In the genomic region with DNA sequence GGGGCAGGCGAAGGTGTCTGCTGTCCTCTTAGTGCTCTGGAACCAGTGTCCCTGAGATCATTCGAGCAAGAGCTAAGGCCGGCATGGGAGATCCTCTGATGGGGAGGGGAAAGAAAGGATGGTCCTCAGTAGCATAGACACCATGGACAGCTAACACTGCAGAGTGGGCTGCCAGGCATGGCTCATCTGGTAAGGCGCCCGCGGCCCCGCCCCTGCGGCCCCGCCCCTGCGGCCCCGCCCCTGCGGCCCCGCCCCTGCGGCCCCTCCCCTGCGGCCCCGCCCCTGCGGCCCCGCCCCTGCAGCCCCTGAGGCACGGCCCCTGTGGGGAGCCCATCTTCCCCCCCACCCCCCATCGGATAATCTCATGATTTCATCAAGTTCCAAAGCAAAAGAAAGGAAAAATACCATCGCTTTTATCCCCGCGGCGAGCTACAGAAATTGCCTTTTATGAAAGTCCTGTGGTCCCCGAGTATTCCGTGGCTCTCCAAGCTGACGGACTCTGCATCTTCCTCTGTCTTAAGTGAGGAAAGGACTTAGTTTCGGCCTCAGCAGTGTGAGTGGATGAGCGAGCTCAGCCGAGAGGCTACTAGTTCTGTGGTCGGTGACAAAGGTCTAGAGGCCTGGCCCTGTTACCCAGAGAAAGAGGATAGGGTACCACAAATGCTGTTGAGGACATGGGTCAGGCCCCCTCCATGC, we compare ENCODE assay signal across 12 mouse cellular contexts. TPM values are rescaled to one million over a fixed set of nuclear protein-coding genes. Genes with fewer than 3 reads are reported as not detected.
A peak's percentile ranks its signal among the peaks of the same experiment; 100 is the strongest.
DNase-seq lines count a peak whose midpoint lies in the region; ATAC-seq lines count a peak whose summit lies in the region.
"Had no signal": no experiment of that assay in that cellular context is flagged by ENCODE, and none has a peak within 500 bp of the region (broad histone marks: within the 10 kb centered on the region; RNA-seq: fewer than 3 reads in every experiment).

No protein-coding gene starts in this region.

- intact Hi-C loops in heart, postnatal 14 days (cut with DNase I): no loop called here

- no peaks in the 10 kb centered on the region for H3K36me3 ChIP-seq in heart, embryonic 15.5 days
- no peaks in the 10 kb centered on the region for H3K36me3 ChIP-seq in embryonic facial prominence, embryonic 10.5 days (replicated peaks)
- H3K36me3 ChIP-seq in hindbrain, embryonic 15.5 days: no peaks in the 10 kb centered on the region
- H3K36me3 ChIP-seq in midbrain, embryonic 15.5 days (replicated peaks): no peaks in the 10 kb centered on the region

- no peak overlapping the region for H3K27ac ChIP-seq in heart, embryonic 15.5 days
- H3K27ac ChIP-seq in embryonic facial prominence, embryonic 10.5 days (replicated peaks): peak overlapping the region; percentile 69
- peak overlapping the region; percentile 3; the same call in 1 of the 2 replicates for H3K27ac ChIP-seq in hindbrain, embryonic 15.5 days (replicated peaks)
- H3K27ac ChIP-seq in midbrain, embryonic 15.5 days: no peak overlapping the region

- no peak for ATAC-seq in heart, embryonic 15.5 days (replicated peaks; ENCODE audit: insufficient number of reproducible peaks, insufficient read depth, low FRiP score, low read depth)
- no peak for ATAC-seq in hindbrain, embryonic 15.5 days (ENCODE audit: low FRiP score, low read depth)
- ATAC-seq in midbrain, embryonic 15.5 days (replicated peaks): no peak
- no peak for ATAC-seq in erythroblast, adult 5-6 weeks (replicated peaks; ENCODE audit: low FRiP score, poor library complexity, severe bottlenecking)
- ATAC-seq in cerebellum, adult (ENCODE audit: insufficient number of reproducible peaks, low FRiP score, low TSS enrichment): no peak

- DNase-seq in heart, postnatal 14 days: no peak
- peak; percentile 60 for DNase-seq in embryonic facial prominence, embryonic 10.5 days (ENCODE audit: low spot score)
- DNase-seq in layer of hippocampus, adult 11-12 months (ENCODE audit: low spot score): no peak
- DNase-seq: adrenal gland, adult 8-10 months; lung, adult 2 months; right cerebral cortex, postnatal 14 days had no signal

- H3K9me3 ChIP-seq in heart, embryonic 15.5 days (replicated peaks): no peaks in the 10 kb centered on the region
- H3K9me3 ChIP-seq in embryonic facial prominence, embryonic 10.5 days: no peaks in the 10 kb centered on the region
- H3K9me3 ChIP-seq in hindbrain, embryonic 15.5 days: no peaks in the 10 kb centered on the region
- no peaks in the 10 kb centered on the region for H3K9me3 ChIP-seq in midbrain, embryonic 15.5 days

- peaks cover 9% of the 10 kb centered on the region for H3K4me1 ChIP-seq in heart, embryonic 15.5 days (replicated peaks)
- peaks cover 39% of the 10 kb centered on the region for H3K4me1 ChIP-seq in embryonic facial prominence, embryonic 10.5 days
- H3K4me1 ChIP-seq in hindbrain, embryonic 15.5 days (replicated peaks): peaks cover 39% of the 10 kb centered on the region
- H3K4me1 ChIP-seq in midbrain, embryonic 15.5 days: peaks cover 42% of the 10 kb centered on the region

- H3K27me3 ChIP-seq in heart, embryonic 15.5 days: peaks cover 11% of the 10 kb centered on the region
- H3K27me3 ChIP-seq in embryonic facial prominence, embryonic 10.5 days (replicated peaks; ENCODE audit: low read depth, poor library complexity, severe bottlenecking): peaks cover 19% of the 10 kb centered on the region
- H3K27me3 ChIP-seq in hindbrain, embryonic 15.5 days: no peaks in the 10 kb centered on the region
- H3K27me3 ChIP-seq in midbrain, embryonic 15.5 days (replicated peaks): no peaks in the 10 kb centered on the region
- H3K27me3 ChIP-seq: CH12.LX had no signal

- no peak overlapping the region for H3K9ac ChIP-seq in heart, embryonic 15.5 days
- H3K9ac ChIP-seq in hindbrain, embryonic 15.5 days: no peak overlapping the region
- no peak overlapping the region for H3K9ac ChIP-seq in midbrain, embryonic 15.5 days

- peak overlapping the region; percentile 33 for H3K4me3 ChIP-seq in heart, embryonic 15.5 days
- H3K4me3 ChIP-seq in embryonic facial prominence, embryonic 10.5 days: peak overlapping the region; percentile 49
- no peak overlapping the region for H3K4me3 ChIP-seq in hindbrain, embryonic 15.5 days
- 0 out of 2 replicates have a peak overlapping the region, but pooled peaks have one; percentile 13 for H3K4me3 ChIP-seq in midbrain, embryonic 15.5 days

- WGBS in heart, embryonic 15.5 days: 6% methylated on average over 27 of the region's 31 CpGs
- WGBS in embryonic facial prominence, embryonic 10.5 days: 4% methylated on average over 31 of the region's 31 CpGs
- 7% methylated on average over 28 of the region's 31 CpGs for WGBS in hindbrain, embryonic 15.5 days
- 6% methylated on average over 22 of the region's 31 CpGs for WGBS in midbrain, embryonic 15.5 days

- peak overlapping the region; percentile 57 for H3K4me2 ChIP-seq in heart, embryonic 15.5 days
- H3K4me2 ChIP-seq in hindbrain, embryonic 15.5 days: peak overlapping the region; percentile 50
- H3K4me2 ChIP-seq in midbrain, embryonic 15.5 days: peak overlapping the region; percentile 41

RNA-seq across cellular contexts. Expression of a gene that starts 31.9 kb away (rescaled TPM):
- not detected in 2 replicates for polyA plus RNA-seq in heart, embryonic 15.5 days (2015; fragmentation: Nextera tagmentation; extraction: Ambion mirVana)
- total RNA-seq in heart, postnatal 14 days (2021): not detected
- not detected in 2 replicates for polyA plus RNA-seq in embryonic facial prominence, embryonic 10.5 days (2016; fragmentation: Nextera tagmentation; extraction: Ambion mirVana)
- not detected in 2 replicates for polyA plus RNA-seq in hindbrain, embryonic 15.5 days (2015; fragmentation: Nextera tagmentation; extraction: Ambion mirVana)
- not detected in 2 replicates for polyA plus RNA-seq in midbrain, embryonic 15.5 days (2015; fragmentation: Nextera tagmentation; extraction: Ambion mirVana)
- not detected in 2 replicates for total RNA-seq in erythroblast, adult 5-6 weeks (2015; ENCODE audit: low replicate concordance)
- total RNA-seq in erythroblast, adult 5-6 weeks (2017; ENCODE audit: low replicate concordance): not detected in 2 replicates
- total RNA-seq: adrenal gland, adult 8-10 months; CH12.LX had no signal
- polyA plus RNA-seq: lung, adult 2 months had no signal

Comparison
In these comparisons a context has a peak if more than half of its experiments do, and no peak if none do; other contexts are left out.
1. H3K27ac ChIP-seq: peak in embryonic facial prominence, embryonic 10.5 days (single experiment) and hindbrain, embryonic 15.5 days (single experiment); none in heart, embryonic 15.5 days (single experiment) and midbrain, embryonic 15.5 days (single experiment).
2. Peak in every context shown above with its lines, with median percentiles within 50 percentile points of each other: H3K4me2 ChIP-seq.